Mouse (Mus musculus): ENCODE results near the gene Dbp. TPM values are rescaled to one million over a fixed set of nuclear protein-coding genes. Genes with fewer than 3 reads are reported as not detected.

Dbp gene
- polyA plus RNA-seq, 1 experiment from 2014 or later, result 4.7 TPM

DNA sequence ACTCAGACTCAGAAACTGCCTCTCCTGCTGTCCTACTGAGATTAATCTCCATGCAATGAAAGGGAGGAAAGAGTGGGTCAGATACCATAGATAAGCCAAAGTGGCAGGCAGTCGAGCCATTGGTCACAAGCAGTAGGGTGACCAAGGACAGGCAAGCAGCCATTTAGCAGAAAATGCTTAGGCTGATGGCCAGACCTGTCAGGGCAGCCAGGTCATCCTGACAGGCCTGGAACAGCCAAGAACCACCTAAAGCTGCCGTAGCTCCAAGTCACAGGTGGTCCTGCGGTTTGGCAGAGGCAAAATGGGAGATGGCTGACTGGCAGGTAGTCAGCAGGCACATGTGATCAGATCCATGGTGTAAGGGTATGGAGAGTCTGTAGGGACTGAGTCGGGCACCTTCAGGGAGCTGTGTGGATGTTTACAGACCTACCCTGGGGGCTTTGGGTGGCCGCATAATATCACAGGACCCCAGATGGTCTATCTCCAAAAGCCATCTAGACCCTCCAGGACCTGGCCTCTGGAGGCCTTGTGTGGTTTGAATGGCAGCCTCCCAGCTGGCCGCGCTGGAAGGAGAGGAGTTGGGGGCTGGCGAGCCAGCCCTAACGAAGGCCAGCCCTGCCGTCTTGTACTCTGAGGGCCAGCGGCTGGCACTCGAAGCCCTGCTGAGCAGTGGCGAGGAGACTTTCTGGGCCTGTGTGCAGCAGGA is 16.9 kb downstream of the Dbp start:
- 59% methylated on average over 13 of the region's 13 CpGs for WGBS
- peaks cover 77% of the 10 kb centered on the region for H3K36me3 ChIP-seq
- no peak for ATAC-seq (replicated peaks; ENCODE audit: low FRiP score)
- no peaks in the 10 kb centered on the region for H3K9me3 ChIP-seq (replicated peaks)
- 0 out of 2 replicates have a peak overlapping the region, but pooled peaks have one; percentile 7 for H3K9ac ChIP-seq
- H3K4me2 ChIP-seq, result no peak overlapping the region
- H3K4me3 ChIP-seq (replicated peaks), result no peak overlapping the region
- peaks cover 34% of the 10 kb centered on the region for H3K4me1 ChIP-seq
- no peaks in the 10 kb centered on the region for H3K27me3 ChIP-seq
- H3K27ac ChIP-seq, result no peak overlapping the region

DNA sequence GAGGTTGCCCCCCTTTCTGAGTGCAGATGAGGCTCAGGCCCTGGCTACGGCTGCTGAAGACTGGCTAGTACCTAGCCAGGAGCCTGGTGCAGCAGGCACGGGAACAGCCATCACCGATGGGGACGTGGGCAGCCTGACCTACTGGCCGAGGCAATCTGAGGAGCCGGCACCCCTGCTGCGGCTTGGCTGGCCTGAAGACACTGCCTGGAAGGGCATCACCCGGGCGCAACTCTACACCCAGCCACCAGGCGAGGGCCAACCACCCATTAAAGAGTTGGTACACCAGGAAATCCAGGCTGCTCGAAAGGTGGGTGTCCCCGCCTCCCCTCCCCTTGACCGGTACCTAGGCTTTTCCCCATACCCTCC is 17.4 kb downstream of the Dbp start:
- H3K9ac ChIP-seq, result no peak overlapping the region
- H3K36me3 ChIP-seq, result peaks cover 82% of the 10 kb centered on the region

GRCm38 (mm10) chr7:45723301-45723700 is 18.4 kb downstream of the Dbp start:
- H3K4me2 ChIP-seq, result no peak overlapping the region
- no peaks in the 10 kb centered on the region for H3K27me3 ChIP-seq
- no peak overlapping the region for H3K9ac ChIP-seq
- H3K4me3 ChIP-seq (replicated peaks), result no peak overlapping the region
- H3K4me1 ChIP-seq, result peaks cover 30% of the 10 kb centered on the region
- H3K36me3 ChIP-seq, result peaks cover 88% of the 10 kb centered on the region
- no peaks in the 10 kb centered on the region for H3K9me3 ChIP-seq (replicated peaks)
- 91% methylated on average over 4 of the region's 4 CpGs for WGBS
- H3K27ac ChIP-seq, result no peak overlapping the region
- no peak for ATAC-seq (replicated peaks; ENCODE audit: low FRiP score)

More for the DNA sequence above, 17.4 kb downstream of the Dbp start:
- Histone ChIP-seq H3K4me1 (peaks cover 30% of the 10 kb centered on the region), H3K4me3 (replicated peaks) (no peak overlapping the region), H3K27me3 (no peaks in the 10 kb centered on the region), H3K9me3 (replicated peaks) (no peaks in the 10 kb centered on the region), H3K4me2 (no peak overlapping the region), H3K27ac (no peak overlapping the region)
- WGBS, result 59% methylated on average over 13 of the region's 13 CpGs
- ATAC-seq (replicated peaks; ENCODE audit: low FRiP score), result no peak

DNA sequence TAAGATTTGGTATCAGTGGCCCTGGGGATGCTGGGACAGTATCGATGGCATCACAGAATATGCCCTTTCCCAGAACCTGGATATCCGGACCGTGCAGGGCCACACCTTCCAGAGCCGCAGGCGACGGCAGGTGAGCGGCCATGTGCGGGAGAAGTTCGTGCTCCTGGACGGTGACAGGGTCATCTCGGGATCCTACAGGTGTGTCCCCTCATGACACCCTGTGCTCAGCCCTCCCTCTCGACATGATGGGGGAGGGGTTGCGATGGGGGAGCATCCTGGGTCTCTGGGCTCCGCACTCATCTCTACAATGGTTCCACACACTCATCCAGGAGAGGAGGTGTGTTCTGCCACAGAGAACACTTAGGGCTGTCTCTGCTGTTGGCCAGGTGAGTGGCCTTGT is 18.9 kb downstream of the Dbp start:
- WGBS, result 87% methylated on average over 14 of the region's 14 CpGs

GRCm38 (mm10) chr7:45725151-45725550 is 20.3 kb downstream of the Dbp start:
- no peaks in the 10 kb centered on the region for H3K27me3 ChIP-seq
- no peak overlapping the region for H3K27ac ChIP-seq
- peaks cover 91% of the 10 kb centered on the region for H3K36me3 ChIP-seq
- no peak overlapping the region for H3K9ac ChIP-seq
- H3K9me3 ChIP-seq (replicated peaks), result no peaks in the 10 kb centered on the region
- no peak for ATAC-seq (replicated peaks; ENCODE audit: low FRiP score)
- peaks cover 15% of the 10 kb centered on the region for H3K4me1 ChIP-seq
- WGBS, result 92% methylated on average over 9 of the region's 9 CpGs
- H3K4me2 ChIP-seq, result no peak overlapping the region
- no peak overlapping the region for H3K4me3 ChIP-seq (replicated peaks)

More for the DNA sequence above, 18.9 kb downstream of the Dbp start:
- no peak for ATAC-seq (replicated peaks; ENCODE audit: low FRiP score)
- H3K4me1 ChIP-seq, result peaks cover 29% of the 10 kb centered on the region
- no peak overlapping the region for H3K27ac ChIP-seq
- H3K9me3 ChIP-seq (replicated peaks), result no peaks in the 10 kb centered on the region
- no peak overlapping the region for H3K4me3 ChIP-seq (replicated peaks)
- no peak overlapping the region for H3K4me2 ChIP-seq
- no peaks in the 10 kb centered on the region for H3K27me3 ChIP-seq
- no peak overlapping the region for H3K9ac ChIP-seq
- peaks cover 93% of the 10 kb centered on the region for H3K36me3 ChIP-seq

GRCm38 (mm10) chr7:45725713-45726112 is 20.8 kb downstream of the Dbp start, which contains the start of gene Spaca4:
Gene Spaca4, minus strand, starts transcription at chr7:45725813.
- no peaks in the 10 kb centered on the region for H3K9me3 ChIP-seq (replicated peaks)
- H3K4me2 ChIP-seq, result no peak within 1 kb of the TSS
- H3K4me1 ChIP-seq, result peaks cover 14% of the 10 kb centered on the region
- no peak within 1 kb of the TSS for H3K27ac ChIP-seq
- ATAC-seq (replicated peaks; ENCODE audit: low FRiP score), result no peak
- no peak within 1 kb of the TSS for H3K4me3 ChIP-seq (replicated peaks)
- no peaks in the 10 kb centered on the region for H3K27me3 ChIP-seq
- peaks cover 85% of the 10 kb centered on the region for H3K36me3 ChIP-seq
- no peak within 1 kb of the TSS for H3K9ac ChIP-seq
- 93% methylated on average over 11 of the region's 11 CpGs for WGBS

DNA sequence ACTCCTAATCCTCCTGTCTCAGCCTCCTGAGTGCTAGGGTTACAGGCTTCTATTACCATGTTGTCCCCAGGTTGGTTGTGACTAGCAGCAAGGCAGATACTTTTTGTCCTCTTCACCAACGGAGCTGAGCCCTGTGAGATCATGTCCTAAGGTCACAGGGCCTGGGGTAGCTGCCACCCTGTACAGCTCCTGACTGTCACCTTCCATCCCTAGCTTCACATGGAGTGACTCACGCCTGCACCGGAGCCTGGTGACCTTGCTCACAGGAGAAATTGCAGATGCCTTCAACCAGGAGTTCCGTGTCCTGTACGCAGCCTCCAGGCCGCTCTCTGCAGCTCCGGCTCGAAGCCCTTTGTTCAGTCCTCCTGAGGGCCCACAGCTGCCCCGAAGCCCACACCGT is 21.5 kb downstream of the Dbp start:
- no peak overlapping the region for H3K4me3 ChIP-seq (replicated peaks)
- H3K36me3 ChIP-seq, result peaks cover 78% of the 10 kb centered on the region
- H3K9me3 ChIP-seq (replicated peaks), result no peaks in the 10 kb centered on the region
- H3K27ac ChIP-seq, result no peak overlapping the region
- H3K9ac ChIP-seq, result no peak overlapping the region
- H3K27me3 ChIP-seq, result no peaks in the 10 kb centered on the region
- 90% methylated on average over 10 of the region's 10 CpGs for WGBS
- ATAC-seq (replicated peaks; ENCODE audit: low FRiP score), result no peak
- H3K4me1 ChIP-seq, result peaks cover 16% of the 10 kb centered on the region
- no peak overlapping the region for H3K4me2 ChIP-seq

DNA sequence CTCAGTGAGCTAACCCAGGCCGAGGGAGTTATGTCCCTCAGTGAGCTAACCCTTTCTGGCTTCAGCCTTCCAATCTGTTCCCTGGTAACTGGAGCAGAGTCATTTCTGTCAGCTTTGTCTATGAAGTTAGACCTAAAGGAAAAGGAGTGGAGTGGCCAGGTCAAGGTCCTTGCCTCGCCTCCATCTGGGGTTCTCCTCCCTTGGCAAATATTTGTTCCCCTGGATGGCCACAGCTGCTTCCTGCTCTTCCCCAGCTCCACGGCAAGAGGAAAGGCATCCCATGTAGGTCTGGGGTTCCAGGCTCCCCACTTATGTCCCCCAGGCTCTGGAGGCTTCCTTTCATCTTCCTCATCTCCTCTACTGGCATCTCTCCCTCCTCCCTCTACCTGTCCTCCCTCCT is 22.7 kb downstream of the Dbp start:
- Histone ChIP-seq H3K9me3 (replicated peaks) (no peaks in the 10 kb centered on the region), H3K36me3 (peaks cover 66% of the 10 kb centered on the region), H3K4me3 (replicated peaks) (no peak overlapping the region), H3K4me2 (no peak overlapping the region), H3K4me1 (peaks cover 11% of the 10 kb centered on the region), H3K9ac (no peak overlapping the region), H3K27ac (no peak overlapping the region), H3K27me3 (no peaks in the 10 kb centered on the region)
- 88% methylated on average over 3 of the region's 3 CpGs for WGBS
- no peak for ATAC-seq (replicated peaks; ENCODE audit: low FRiP score)

- 18% methylated on average over 16 of the region's 16 CpGs for WGBS
- Histone ChIP-seq H3K4me3 (replicated peaks) (no peak overlapping the region), H3K4me2 (no peak overlapping the region), H3K27me3 (no peaks in the 10 kb centered on the region), H3K27ac (peak overlapping the region; percentile 64), H3K36me3 (peaks cover 34% of the 10 kb centered on the region), H3K4me1 (peaks cover 11% of the 10 kb centered on the region), H3K9me3 (replicated peaks) (no peaks in the 10 kb centered on the region), H3K9ac (no peak overlapping the region)
- peak; percentile 68 for ATAC-seq (replicated peaks; ENCODE audit: low FRiP score)
Measured at GRCm38 (mm10) chr7:45730727-45731431, 26.0 kb downstream of the Dbp start.

DNA sequence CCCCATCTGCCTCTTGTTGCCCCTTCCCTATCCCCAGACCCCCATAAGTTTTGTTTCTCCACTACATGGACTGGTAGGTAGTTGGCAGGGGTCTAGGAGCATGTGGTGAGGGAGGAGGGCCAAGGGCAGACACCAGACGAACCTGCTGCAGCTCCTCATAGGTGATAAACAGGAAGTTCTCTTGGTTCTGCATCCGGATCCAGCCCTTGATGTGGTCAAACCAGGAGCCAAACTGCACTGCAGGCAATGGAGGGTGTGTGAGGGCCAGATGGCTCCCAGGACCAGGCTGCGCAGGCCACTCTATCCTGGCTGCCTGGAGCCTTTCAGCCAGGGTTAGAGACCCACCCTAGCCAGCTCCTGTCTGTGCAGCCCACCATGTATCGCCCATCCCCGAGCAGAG is 28.6 kb downstream of the Dbp start:
- 71% methylated on average over 5 of the region's 5 CpGs for WGBS
- Histone ChIP-seq H3K4me3 (replicated peaks) (no peak overlapping the region), H3K4me1 (peaks cover 11% of the 10 kb centered on the region), H3K27ac (no peak overlapping the region), H3K4me2 (no peak overlapping the region), H3K9me3 (replicated peaks) (no peaks in the 10 kb centered on the region), H3K27me3 (no peaks in the 10 kb centered on the region), H3K9ac (no peak overlapping the region), H3K36me3 (peaks cover 11% of the 10 kb centered on the region)
- no peak for ATAC-seq (replicated peaks; ENCODE audit: low FRiP score)

- H3K9ac ChIP-seq, result no peak overlapping the region
- no peak overlapping the region for H3K4me2 ChIP-seq
- H3K36me3 ChIP-seq, result no peaks in the 10 kb centered on the region
- H3K4me3 ChIP-seq (replicated peaks), result no peak overlapping the region
- H3K9me3 ChIP-seq (replicated peaks), result no peaks in the 10 kb centered on the region
- 6% methylated on average over 9 of the region's 9 CpGs for WGBS
- ATAC-seq (replicated peaks; ENCODE audit: low FRiP score), result peak; percentile 76
- H3K4me1 ChIP-seq, result peaks cover 10% of the 10 kb centered on the region
- no peaks in the 10 kb centered on the region for H3K27me3 ChIP-seq
- H3K27ac ChIP-seq, result no peak overlapping the region
Measured at GRCm38 (mm10) chr7:45739162-45739763, 34.4 kb downstream of the Dbp start.

DNA sequence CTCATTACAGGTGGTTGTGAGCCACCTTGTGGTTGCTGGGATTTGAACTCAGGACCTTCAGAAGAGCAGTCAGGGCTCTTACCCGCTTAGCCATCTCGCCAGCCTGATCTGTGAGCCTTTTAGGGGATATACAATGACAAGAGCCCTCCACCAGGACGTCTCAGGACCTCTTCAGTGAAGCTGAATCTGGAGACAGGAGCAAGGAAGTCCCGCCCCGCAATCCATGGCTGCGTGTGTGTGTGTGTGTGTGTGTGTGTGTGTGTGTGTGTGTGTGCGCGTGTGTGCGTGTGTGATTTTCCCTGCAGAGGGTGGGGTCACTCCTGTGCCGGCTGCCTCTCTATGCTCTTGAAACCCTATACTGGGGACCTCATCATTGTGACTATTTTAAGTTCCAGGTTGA is 34.9 kb downstream of the Dbp start:
- no peak for ATAC-seq (replicated peaks; ENCODE audit: low FRiP score)
- H3K4me1 ChIP-seq, result peaks cover 10% of the 10 kb centered on the region
- no peaks in the 10 kb centered on the region for H3K36me3 ChIP-seq
- no peak overlapping the region for H3K4me3 ChIP-seq (replicated peaks)
- H3K4me2 ChIP-seq, result no peak overlapping the region
- no peak overlapping the region for H3K27ac ChIP-seq
- H3K9me3 ChIP-seq (replicated peaks), result no peaks in the 10 kb centered on the region
- 68% methylated on average over 10 of the region's 10 CpGs for WGBS
- H3K9ac ChIP-seq, result no peak overlapping the region
- no peaks in the 10 kb centered on the region for H3K27me3 ChIP-seq
